10 mouse cellular contexts compared by ENCODE assay signal in genomic region chr2:166638947-166639641, GRCm38 (mm10).
A peak's percentile ranks its signal among the peaks of the same experiment; 100 is the strongest.
DNase-seq lines count a peak whose midpoint lies in the region; ATAC-seq and TF ChIP-seq lines count a peak whose summit lies in the region.
"Had no signal": no experiment of that assay in that cellular context is flagged by ENCODE, and none has a peak within 500 bp of the region (broad histone marks: within the 10 kb centered on the region; RNA-seq: fewer than 3 reads in every experiment).

No protein-coding gene starts in this region.

- TF ChIP-seq EP300 in lung, postnatal 0 days (IDR thresholded peaks at IDR 0.05) = peak; percentile 67; the same call in 1 of the 2 replicates

- H3K27me3 ChIP-seq in lung, postnatal 0 days (replicated peaks; ENCODE audit: insufficient read depth, low read length) = no peaks in the 10 kb centered on the region
- H3K27me3 ChIP-seq in heart, embryonic 16.5 days (ENCODE audit: control insufficient read depth, insufficient read depth, low read length) = no peaks in the 10 kb centered on the region
- H3K27me3 ChIP-seq in limb, embryonic 15.5 days = no peaks in the 10 kb centered on the region
- H3K27me3 ChIP-seq in stomach, embryonic 16.5 days (ENCODE audit: control insufficient read depth, insufficient read depth, low read length) = no peaks in the 10 kb centered on the region
- no peaks in the 10 kb centered on the region for H3K27me3 ChIP-seq in forebrain, embryonic 15.5 days

- H3K4me2 ChIP-seq in lung, postnatal 0 days (replicated peaks; ENCODE audit: low read depth, low read length) = no peak overlapping the region
- H3K4me2 ChIP-seq in heart, embryonic 16.5 days (ENCODE audit: low read depth, low read length) = no peak overlapping the region
- H3K4me2 ChIP-seq in limb, embryonic 15.5 days = no peak overlapping the region
- H3K4me2 ChIP-seq in stomach, embryonic 16.5 days (ENCODE audit: low read depth, low read length) = no peak overlapping the region
- H3K4me2 ChIP-seq in forebrain, embryonic 15.5 days (replicated peaks) = no peak overlapping the region

- no peak overlapping the region; the same call in 1 of the 2 replicates for H3K27ac ChIP-seq in lung, postnatal 0 days (ENCODE audit: low read length)
- H3K27ac ChIP-seq in heart, embryonic 16.5 days (ENCODE audit: low read length) = peak overlapping the region; percentile 53
- H3K27ac ChIP-seq in limb, embryonic 15.5 days = peak overlapping the region; percentile 7; the same call in 1 of the 2 replicates
- H3K27ac ChIP-seq in stomach, embryonic 16.5 days (ENCODE audit: low read length) = peak overlapping the region; percentile 52; the same call in 1 of the 2 replicates
- H3K27ac ChIP-seq in forebrain, embryonic 15.5 days (replicated peaks) = no peak overlapping the region

- no peaks in the 10 kb centered on the region for H3K9me3 ChIP-seq in lung, postnatal 0 days (ENCODE audit: low read length)
- no peaks in the 10 kb centered on the region; the same call in 1 of the 2 replicates for H3K9me3 ChIP-seq in heart, embryonic 16.5 days (replicated peaks; ENCODE audit: control insufficient read depth, low read length)
- no peaks in the 10 kb centered on the region for H3K9me3 ChIP-seq in limb, embryonic 15.5 days
- no peaks in the 10 kb centered on the region for H3K9me3 ChIP-seq in stomach, embryonic 16.5 days (replicated peaks; ENCODE audit: control insufficient read depth, low read length)
- no peaks in the 10 kb centered on the region for H3K9me3 ChIP-seq in forebrain, embryonic 15.5 days

- H3K9ac ChIP-seq in lung, postnatal 0 days (replicated peaks; ENCODE audit: low read depth) = no peak overlapping the region
- no peak overlapping the region for H3K9ac ChIP-seq in heart, embryonic 16.5 days (ENCODE audit: low read length)
- H3K9ac ChIP-seq in limb, embryonic 15.5 days = no peak overlapping the region
- no peak overlapping the region for H3K9ac ChIP-seq in stomach, embryonic 16.5 days (ENCODE audit: low read length)
- H3K9ac ChIP-seq in forebrain, embryonic 15.5 days (replicated peaks) = no peak overlapping the region

- H3K4me3 ChIP-seq in lung, postnatal 0 days (ENCODE audit: low read depth, low read length) = no peak overlapping the region
- no peak overlapping the region for H3K4me3 ChIP-seq in heart, embryonic 16.5 days (ENCODE audit: low read length)
- no peak overlapping the region for H3K4me3 ChIP-seq in limb, embryonic 15.5 days
- no peak overlapping the region for H3K4me3 ChIP-seq in stomach, embryonic 16.5 days (replicated peaks; ENCODE audit: low read length)
- H3K4me3 ChIP-seq in forebrain, embryonic 15.5 days = no peak overlapping the region

- H3K36me3 ChIP-seq in lung, postnatal 0 days (ENCODE audit: insufficient read depth, low read length) = no peaks in the 10 kb centered on the region
- peaks cover 3% of the 10 kb centered on the region; the same call in 1 of the 2 replicates for H3K36me3 ChIP-seq in heart, embryonic 16.5 days (ENCODE audit: control insufficient read depth, insufficient read depth)
- peaks cover 6% of the 10 kb centered on the region; the same call in 1 of the 2 replicates for H3K36me3 ChIP-seq in limb, embryonic 15.5 days
- H3K36me3 ChIP-seq in stomach, embryonic 16.5 days (ENCODE audit: control insufficient read depth, insufficient read depth, low read length) = no peaks in the 10 kb centered on the region
- H3K36me3 ChIP-seq in forebrain, embryonic 15.5 days = no peaks in the 10 kb centered on the region
- H3K36me3 ChIP-seq: G1E had no signal

- DNase-seq in lung, postnatal 0 days (ENCODE audit: low spot score) = peak; percentile 42
- DNase-seq in lung, adult 18-20 months = no peak
- DNase-seq in left cerebral cortex, adult 18-20 months (ENCODE audit: low spot score in 2 of 2) = no peak
- DNase-seq in thymus, postnatal 10 days (ENCODE audit: low spot score in 2 of 2) = no peak
- DNase-seq: right cerebral cortex, postnatal 25 days had no signal

- H3K4me1 ChIP-seq in lung, postnatal 0 days (ENCODE audit: insufficient read depth, low read depth, low read length) = no peaks in the 10 kb centered on the region
- H3K4me1 ChIP-seq in heart, embryonic 16.5 days (ENCODE audit: control insufficient read depth, insufficient read depth, low read length) = peaks cover 8% of the 10 kb centered on the region; the same call in 1 of the 2 replicates
- H3K4me1 ChIP-seq in limb, embryonic 15.5 days = peaks cover 2% of the 10 kb centered on the region; the same call in 1 of the 2 replicates
- 0 out of 2 replicates have a peak, but pooled peaks cover 4% of the 10 kb centered on the region for H3K4me1 ChIP-seq in stomach, embryonic 16.5 days (ENCODE audit: control insufficient read depth, insufficient read depth, low read length)
- H3K4me1 ChIP-seq in forebrain, embryonic 15.5 days = peaks cover 20% of the 10 kb centered on the region

- no peak for TF ChIP-seq CTCF in lung, postnatal 0 days (IDR thresholded peaks at IDR 0.05)

- ATAC-seq in lung, postnatal 0 days = peak; percentile 81
- peak; percentile 66 for ATAC-seq in heart, embryonic 16.5 days (replicated peaks; ENCODE audit: extremely low read depth, insufficient read depth, low FRiP score)
- no peak for ATAC-seq in limb, embryonic 15.5 days (ENCODE audit: insufficient number of reproducible peaks, low FRiP score, low TSS enrichment, low read depth)
- peak; percentile 45 for ATAC-seq in stomach, embryonic 16.5 days (ENCODE audit: insufficient read depth, low FRiP score)
- no peak for ATAC-seq in forebrain, embryonic 15.5 days (replicated peaks)

- 55% methylated on average over 18 of the region's 18 CpGs for WGBS in lung, postnatal 0 days
- 69% methylated on average over 18 of the region's 18 CpGs for WGBS in heart, embryonic 16.5 days
- WGBS in limb, embryonic 15.5 days = 72% methylated on average over 18 of the region's 18 CpGs
- 69% methylated on average over 18 of the region's 18 CpGs for WGBS in stomach, embryonic 16.5 days
- WGBS in forebrain, embryonic 15.5 days = 87% methylated on average over 18 of the region's 18 CpGs

Comparison
In these comparisons a context has a peak if more than half of its experiments do, and no peak if none do; other contexts are left out.
1. ATAC-seq: peak in lung, postnatal 0 days (single experiment), heart, embryonic 16.5 days (single experiment) and stomach, embryonic 16.5 days (single experiment); none in limb, embryonic 15.5 days (single experiment) and forebrain, embryonic 15.5 days (single experiment).
2. H3K27ac ChIP-seq: peak in heart, embryonic 16.5 days (single experiment), limb, embryonic 15.5 days (single experiment) and stomach, embryonic 16.5 days (single experiment); none in lung, postnatal 0 days (single experiment) and forebrain, embryonic 15.5 days (single experiment).